Mouse (Mus musculus) kidney, adult 18-20 months (tissue): Measurements from ENCODE around the gene Twist1.

ENCODE experiments used
- DNase-seq: peaks from one replicate; pipeline ENCODE4 v3.0.0; 2021

Twist1 gene

DNA sequence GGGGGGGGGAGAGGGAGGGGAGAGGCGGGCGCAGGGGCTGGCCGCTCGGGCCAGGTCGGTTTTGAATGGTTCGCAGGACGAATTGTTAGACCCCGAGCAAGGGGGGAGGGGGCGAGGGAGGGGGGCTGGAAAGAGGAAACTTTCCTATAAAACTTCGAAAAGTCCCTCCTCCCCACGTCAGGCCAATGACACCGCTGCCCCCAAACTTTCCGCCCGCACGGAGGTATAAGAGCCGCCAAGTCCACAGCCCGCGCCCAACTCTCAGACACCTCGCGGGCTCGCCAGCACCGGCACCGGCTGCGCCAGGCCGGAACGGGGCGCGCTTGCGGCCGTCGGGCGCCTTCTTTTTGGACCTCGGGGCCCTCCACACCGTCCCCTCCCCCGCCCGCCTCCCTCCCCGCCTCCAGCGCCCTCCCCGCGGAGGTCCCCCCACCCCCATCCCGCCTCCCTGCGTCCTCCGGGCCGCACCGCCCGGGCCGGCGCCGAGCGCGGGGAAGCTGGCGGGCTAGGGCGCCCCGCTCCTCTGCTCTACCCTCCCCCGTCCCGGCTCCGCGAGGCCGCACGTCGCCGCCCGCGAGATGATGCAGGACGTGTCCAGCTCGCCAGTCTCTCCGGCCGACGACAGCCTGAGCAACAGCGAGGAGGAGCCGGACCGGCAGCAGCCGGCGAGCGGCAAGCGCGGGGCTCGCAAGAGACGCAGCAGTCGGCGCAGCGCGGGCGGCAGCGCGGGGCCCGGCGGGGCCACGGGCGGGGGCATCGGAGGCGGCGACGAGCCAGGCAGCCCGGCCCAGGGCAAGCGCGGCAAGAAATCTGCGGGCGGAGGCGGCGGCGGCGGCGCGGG lies at the start of gene Twist1:
Twist1 (plus strand) TSS at position 272 of the 841 bp plus-strand sequence.
- DNase-seq, result peak; percentile 40

DNA sequence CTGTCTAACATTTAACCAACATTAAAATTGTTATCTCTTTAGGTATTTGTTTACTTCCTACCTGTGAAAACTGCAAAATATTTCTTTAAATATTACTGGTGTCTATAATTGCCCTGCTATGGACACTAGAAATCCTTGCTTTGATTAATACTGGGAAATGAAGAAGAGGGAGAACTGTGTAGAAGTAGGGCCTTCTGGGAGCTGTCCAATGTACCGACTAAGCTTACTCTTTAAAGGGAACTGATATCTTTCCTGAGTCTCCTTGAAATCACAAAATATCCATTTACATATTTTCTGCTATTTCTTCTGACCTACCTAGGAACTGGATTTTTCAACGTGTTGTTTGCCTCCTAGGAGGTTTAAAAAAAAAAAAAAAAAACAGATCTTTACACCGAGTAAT lies 30.7 kb upstream of the Twist1 start:
- DNase-seq, result no peak

GRCm38 (mm10) chr12:33927334-33928098 lies 30.0 kb upstream of the Twist1 start:
- no peak for DNase-seq

DNA sequence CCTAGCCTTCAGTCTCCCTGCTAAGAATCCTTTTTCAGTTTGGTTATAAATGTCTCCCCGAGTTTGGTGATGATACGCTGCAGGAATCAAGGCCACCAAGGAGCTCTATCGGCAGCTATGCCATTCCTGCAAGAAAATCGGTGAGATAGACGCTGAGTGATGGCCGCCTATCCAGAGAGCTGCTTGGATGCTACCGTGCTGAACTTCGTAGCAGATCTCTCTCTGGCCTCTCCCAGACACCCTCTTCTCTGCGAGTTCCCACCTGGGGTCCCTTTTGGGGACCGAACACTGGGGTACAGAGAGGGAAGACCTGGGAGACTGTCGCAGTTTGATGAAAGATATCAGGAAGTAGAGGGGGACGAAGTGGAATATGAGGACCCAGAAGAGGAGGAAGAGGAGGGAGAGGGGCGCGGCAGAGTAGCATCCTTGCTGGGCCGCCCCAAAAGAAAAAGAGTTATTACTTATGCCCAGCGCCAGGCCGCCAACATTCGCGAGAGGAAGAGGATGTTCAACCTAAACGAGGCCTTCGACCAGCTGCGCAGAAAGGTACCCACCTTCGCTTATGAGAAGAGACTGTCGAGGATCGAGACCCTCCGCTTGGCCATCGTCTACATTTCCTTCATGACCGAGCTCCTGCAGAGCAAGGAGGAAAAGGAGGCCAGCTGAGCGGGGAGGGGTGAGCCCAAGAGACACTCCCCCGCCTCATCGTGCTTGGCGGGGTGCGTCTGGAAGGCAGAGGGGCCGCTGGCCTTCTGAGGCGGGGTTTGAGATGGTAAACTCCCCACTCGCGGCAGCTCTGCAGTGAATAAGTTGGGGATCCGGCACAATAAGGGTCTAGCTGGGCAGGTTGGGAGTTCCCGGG lies 28.9 kb upstream of the Twist1 start, which contains the start of gene Ferd3l:
Ferd3l (plus strand) TSS at position 95 of the 862 bp plus-strand sequence.
- no peak for DNase-seq

GRCm38 (mm10) chr12:33952843-33953242 lies 4.6 kb upstream of the Twist1 start:
- no peak for DNase-seq

DNA sequence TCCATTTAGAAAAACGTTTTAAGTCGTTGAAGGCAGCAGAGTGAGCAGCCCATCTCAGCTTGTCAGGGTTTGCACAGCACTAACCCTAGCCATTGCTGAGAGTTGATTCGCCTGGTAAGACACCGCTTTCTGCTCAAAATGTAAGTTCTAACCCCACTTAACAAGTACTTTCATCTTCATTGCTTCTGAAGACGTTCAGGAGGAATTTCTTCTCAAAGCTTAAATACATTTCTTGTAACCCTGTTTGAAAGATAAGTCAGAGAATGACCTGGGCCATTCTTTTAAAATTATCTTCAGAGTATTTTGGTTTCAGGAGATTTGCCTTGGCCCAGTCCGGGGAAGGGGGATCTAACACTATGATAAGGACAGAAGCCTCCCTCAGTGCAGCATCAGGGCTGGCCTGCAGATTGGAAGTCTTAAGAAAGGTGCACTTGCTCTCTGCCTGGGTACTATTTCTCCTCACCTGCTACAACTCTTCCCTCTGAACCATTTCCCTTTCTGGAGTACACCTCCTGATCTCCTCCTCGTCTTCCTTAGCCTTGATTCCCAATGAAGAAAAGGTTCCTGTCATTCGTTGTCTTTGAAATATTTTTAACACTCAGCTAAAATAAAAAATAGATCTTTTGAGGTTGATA lies 2.4 kb upstream of the Twist1 start:
- DNase-seq, result no peak

- peak; percentile 13 for DNase-seq
Measured at GRCm38 (mm10) chr12:33955606-33956295, 1.7 kb upstream of the Twist1 start.

DNA sequence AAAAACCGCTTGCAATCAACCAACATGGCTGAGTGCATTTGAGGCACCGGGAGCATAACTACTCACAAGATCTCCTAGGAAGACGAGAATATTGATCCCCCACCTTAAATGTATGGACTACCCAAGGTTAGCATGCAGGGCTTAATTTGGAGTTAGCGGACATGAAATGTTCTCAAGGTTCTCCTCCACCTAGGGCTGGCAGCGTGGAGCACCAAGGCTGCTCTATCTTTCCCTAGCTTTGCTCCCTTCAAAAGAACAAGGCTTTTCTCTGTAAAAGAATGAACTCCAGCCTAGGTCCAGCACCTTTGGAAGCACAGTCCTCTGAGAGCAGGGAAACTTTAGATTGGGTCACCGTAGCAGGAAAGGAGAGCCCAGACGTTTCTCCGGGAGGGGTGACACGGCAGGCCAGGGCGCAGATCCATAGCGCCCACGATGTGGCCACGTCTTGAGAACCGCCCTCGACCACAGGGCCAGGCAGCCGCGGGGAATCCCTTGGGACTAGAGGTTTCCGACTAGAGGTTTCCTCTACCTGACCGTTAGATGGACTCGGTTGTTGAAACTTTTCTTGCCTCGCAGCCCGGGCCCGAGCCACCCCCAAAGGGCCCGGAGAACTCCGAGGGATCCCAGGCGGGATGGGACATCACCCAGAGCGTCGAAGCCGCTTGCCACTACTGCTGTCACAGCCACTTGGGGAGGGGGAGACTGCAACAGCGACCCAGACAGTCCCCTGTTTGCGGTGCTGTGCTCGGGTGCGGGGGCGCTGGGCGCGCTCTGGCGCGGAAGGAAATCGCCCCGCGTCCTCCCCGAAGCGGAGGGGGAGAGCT lies 683 bp upstream of the Twist1 start:
- DNase-seq, result no peak

- DNase-seq, result no peak
Measured at GRCm38 (mm10) chr12:33958241-33959194, 1.0 kb downstream of the Twist1 start.

DNA sequence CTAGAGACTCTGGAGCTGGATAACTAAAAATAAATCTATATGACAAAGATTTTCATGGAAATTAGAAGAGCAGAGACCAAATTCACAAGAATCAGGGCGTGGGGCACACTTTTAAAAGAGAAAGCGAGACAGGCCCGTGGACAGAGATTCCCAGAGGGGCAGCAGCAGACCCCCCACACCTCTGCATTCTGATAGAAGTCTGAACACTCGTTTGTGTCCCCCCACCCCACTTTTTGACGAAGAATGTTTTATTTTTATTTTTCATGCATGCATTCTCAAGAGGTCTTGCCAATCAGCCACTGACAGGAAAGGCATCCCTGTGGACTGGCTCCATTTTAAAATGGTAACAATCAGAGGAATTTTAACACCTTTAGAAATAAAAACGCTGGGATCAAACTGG lies 1.7 kb downstream of the Twist1 start:
- no peak for DNase-seq

- DNase-seq, result no peak
Measured at GRCm38 (mm10) chr12:33959846-33960245, 2.4 kb downstream of the Twist1 start.

DNA sequence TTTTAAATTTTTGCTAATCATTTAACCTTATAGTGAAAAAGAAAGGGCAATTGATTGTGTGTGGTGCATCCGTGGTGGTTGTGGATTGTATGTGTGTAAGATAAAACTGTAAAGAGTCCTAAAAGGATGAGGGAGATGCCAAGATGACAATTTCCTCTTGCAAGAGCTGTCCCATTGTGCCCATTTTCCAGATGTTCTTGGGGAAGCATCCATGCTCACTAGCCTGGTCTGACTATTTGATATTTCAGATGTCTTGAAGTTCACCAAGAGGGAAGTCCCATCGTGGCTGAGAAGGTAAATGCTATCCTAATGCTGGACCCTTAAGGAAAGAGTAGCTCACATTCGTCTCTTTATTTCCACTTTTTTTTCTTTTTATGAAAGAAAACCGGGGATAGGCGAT lies 3.5 kb downstream of the Twist1 start:
- DNase-seq, result no peak

GRCm38 (mm10) chr12:33962118-33962772 lies 4.8 kb downstream of the Twist1 start:
- DNase-seq, result no peak

- DNase-seq, result no peak
Measured at GRCm38 (mm10) chr12:33962773-33963130, 5.3 kb downstream of the Twist1 start.

DNA sequence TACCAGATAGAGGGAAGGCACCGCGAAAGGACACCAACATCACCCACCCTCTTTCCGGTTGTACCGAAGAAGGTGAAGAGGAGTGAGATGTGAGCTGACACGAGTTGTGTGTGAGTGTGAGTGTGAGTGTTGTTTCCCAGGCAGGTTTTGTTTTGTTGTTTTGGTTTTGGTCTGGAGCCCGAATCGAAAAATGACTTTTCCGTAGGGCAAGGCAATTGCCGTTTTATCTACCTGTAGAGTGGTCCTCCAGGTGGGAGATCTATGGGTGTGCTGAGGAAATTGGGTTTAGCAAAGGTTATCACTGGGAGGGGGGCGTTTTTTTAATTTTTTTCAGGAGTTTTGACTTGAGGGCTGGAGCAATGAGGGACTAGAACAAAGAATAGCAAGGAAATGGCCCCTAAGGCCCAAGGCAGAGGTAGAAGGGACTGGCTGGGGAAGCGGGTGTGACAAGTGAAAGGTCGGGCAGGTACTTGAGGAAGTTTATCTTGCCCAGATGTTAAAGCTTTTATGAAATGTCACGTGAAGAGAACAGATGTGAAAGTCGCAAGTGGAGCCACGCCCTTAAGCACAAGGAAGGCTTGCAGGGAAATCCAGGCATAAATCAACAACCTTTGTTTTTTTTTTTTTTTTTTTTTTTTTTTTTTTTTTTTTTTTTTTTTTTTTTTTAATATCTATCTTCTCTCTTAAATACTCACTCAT lies 6.3 kb downstream of the Twist1 start:
- DNase-seq, result no peak

DNA sequence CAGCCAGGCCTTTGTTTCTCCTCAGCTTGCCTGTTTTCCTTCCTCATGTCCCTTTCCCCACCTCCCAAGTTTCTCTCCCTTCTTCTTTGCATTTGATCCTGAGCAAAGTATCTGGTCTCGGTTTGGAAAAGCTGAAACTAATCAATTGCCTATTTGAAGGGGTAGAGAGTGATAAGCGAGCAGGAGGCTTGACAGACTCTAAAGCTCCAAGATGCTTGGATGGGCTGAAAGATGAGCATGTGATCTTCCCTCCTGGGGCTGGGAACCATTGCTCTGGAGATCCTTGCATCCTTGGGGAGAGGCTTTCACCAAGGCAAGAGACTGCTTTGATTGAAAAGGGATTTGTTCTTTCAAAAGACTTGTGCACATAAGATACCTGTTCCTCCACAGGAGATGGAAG lies 7.0 kb downstream of the Twist1 start:
- DNase-seq, result no peak

GRCm38 (mm10) chr12:33965661-33966360 lies 8.3 kb downstream of the Twist1 start:
- DNase-seq, result no peak
